12 mouse cellular contexts compared by ENCODE assay signal in the genomic region with DNA sequence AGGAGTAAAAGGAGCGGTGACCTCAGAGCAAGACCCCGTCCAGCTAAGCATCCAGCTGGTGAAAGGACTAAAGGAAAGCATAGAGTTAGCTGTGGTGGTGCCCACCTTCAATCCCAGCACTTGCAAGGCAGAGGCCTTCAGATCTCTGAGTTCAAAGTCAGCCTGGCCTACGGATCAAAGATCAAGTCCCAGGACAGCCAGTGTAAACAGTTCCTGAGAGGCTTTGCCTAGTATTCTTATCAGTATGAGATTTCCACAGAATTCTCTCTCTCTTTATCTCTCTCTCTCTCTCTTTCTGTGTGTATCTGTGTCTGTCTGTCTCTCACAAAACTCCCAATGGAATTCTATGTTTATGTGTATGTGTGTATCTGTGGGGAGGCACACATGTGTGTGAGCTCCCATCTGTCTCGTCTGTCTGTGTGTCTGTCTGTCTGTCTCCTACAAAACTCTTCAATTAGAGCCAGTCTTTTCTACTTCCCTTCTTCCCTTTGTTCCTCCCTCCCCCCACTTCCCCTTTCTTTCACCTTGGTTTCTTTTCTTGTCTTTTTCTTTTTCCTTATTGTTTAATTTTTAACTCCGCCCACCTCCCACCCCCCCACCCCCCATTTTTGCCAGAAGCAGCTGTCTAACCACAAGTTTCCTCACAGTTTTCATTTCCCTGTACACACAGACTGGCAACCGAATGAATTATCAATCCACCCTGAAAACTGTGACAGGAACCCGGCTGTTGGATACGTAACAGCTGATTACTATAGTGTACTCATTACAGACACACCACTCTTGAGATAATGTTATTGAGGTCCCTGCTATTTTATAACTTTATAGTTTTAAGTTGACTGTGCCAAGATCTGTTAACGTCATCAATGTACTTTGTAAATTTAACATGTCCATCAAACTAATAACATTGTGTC.
A peak's percentile ranks its signal among the peaks of the same experiment; 100 is the strongest.
DNase-seq lines count a peak whose midpoint lies in the region; ATAC-seq and TF ChIP-seq lines count a peak whose summit lies in the region.
"Had no signal": no experiment of that assay in that cellular context is flagged by ENCODE, and none has a peak within 500 bp of the region (broad histone marks: within the 10 kb centered on the region; RNA-seq: fewer than 3 reads in every experiment).

No protein-coding gene starts in this region.

- H3K4me2 ChIP-seq in heart, embryonic 11.5 days, result no peak overlapping the region
- peak overlapping the region; percentile 50 for H3K4me2 ChIP-seq in myocyte (ENCODE audit: low read depth)
- H3K4me2 ChIP-seq: midbrain, embryonic 15.5 days had no signal

- TF ChIP-seq POLR2A in myocyte (IDR thresholded peaks at IDR 0.05; ENCODE audit: insufficient read length, low read depth), result no peak

- H3ac ChIP-seq in myocyte (ENCODE audit: control insufficient read depth, insufficient read length), result no peak overlapping the region

- ATAC-seq in heart, embryonic 11.5 days (replicated peaks; ENCODE audit: insufficient number of reproducible peaks, low FRiP score, low TSS enrichment), result no peak
- peak; percentile 33 for ATAC-seq in CD4-positive, CD25-positive, alpha-beta regulatory T cell, adult 4 months
- ATAC-seq in hematopoietic stem cell, adult 5-6 weeks (replicated peaks in 1 of 2; ENCODE audit: insufficient read depth in 1 of 2, low FRiP score in 2 of 2, low TSS enrichment in 1 of 2, low read depth in 1 of 2, poor library complexity in 2 of 2, severe bottlenecking in 2 of 2), result peak; percentile 70 to 75; a peak in 3 of 4 replicates
- ATAC-seq: midbrain, embryonic 15.5 days had no signal

- no peak overlapping the region for H3K4me3 ChIP-seq in heart, embryonic 11.5 days (ENCODE audit: low read depth, low read length)
- H3K4me3 ChIP-seq in myocyte, result no peak overlapping the region
- H3K4me3 ChIP-seq: left cerebral cortex, adult 2 months; midbrain, embryonic 15.5 days had no signal

- no peak overlapping the region for H3K27ac ChIP-seq in heart, embryonic 11.5 days (ENCODE audit: low read depth, low read length)
- H3K27ac ChIP-seq: left cerebral cortex, adult 2 months; midbrain, embryonic 15.5 days had no signal

- H3K4me1 ChIP-seq in heart, embryonic 11.5 days (ENCODE audit: control insufficient read depth, insufficient read depth, low read length), result no peaks in the 10 kb centered on the region
- H3K4me1 ChIP-seq: midbrain, embryonic 15.5 days had no signal

- no peaks in the 10 kb centered on the region for H3K79me2 ChIP-seq in myocyte (ENCODE audit: control insufficient read depth, insufficient read depth)

- no peaks in the 10 kb centered on the region for H3K27me3 ChIP-seq in heart, embryonic 11.5 days (ENCODE audit: control insufficient read depth, insufficient read depth, low read length)
- H3K27me3 ChIP-seq in myocyte (ENCODE audit: control insufficient read depth, insufficient read depth, insufficient read length), result no peaks in the 10 kb centered on the region
- H3K27me3 ChIP-seq: midbrain, embryonic 15.5 days had no signal

- H3K36me3 ChIP-seq in heart, embryonic 11.5 days (ENCODE audit: control insufficient read depth, insufficient read depth, low read length), result no peaks in the 10 kb centered on the region
- no peaks in the 10 kb centered on the region for H3K36me3 ChIP-seq in myocyte (ENCODE audit: control insufficient read depth, insufficient read depth)
- H3K36me3 ChIP-seq: midbrain, embryonic 15.5 days had no signal

- 61% methylated on average over 9 of the region's 9 CpGs for WGBS in heart, embryonic 11.5 days (ENCODE audit: insufficient replicate concordance)

- H3K9ac ChIP-seq in heart, embryonic 11.5 days (ENCODE audit: low read depth, low read length), result no peak overlapping the region
- H3K9ac ChIP-seq: midbrain, embryonic 15.5 days had no signal

- DNase-seq in heart, adult 11 months, result peak; percentile 88
- no peak for DNase-seq in cerebellum, postnatal 14 days
- no peak for DNase-seq in layer of hippocampus, adult 9-11 months
- no peak for DNase-seq in adrenal gland, postnatal 25 days
- DNase-seq: cerebellum, adult 18-20 months; lung, adult 18-20 months had no signal

- H3K9me3 ChIP-seq in heart, embryonic 11.5 days (replicated peaks; ENCODE audit: control insufficient read depth, low read length), result no peaks in the 10 kb centered on the region
- H3K9me3 ChIP-seq: midbrain, embryonic 15.5 days had no signal

TF ChIP-seq in myocyte, 11 proteins besides CTCF, POLR2A, EP300 and RAD21:
- TF ChIP-seq REST (IDR thresholded peaks at IDR 0.05; ENCODE audit: insufficient read depth, insufficient read length) (no peak), TCF12 (IDR thresholded peaks at IDR 0.05; ENCODE audit: insufficient read depth, poor library complexity, severe bottlenecking) (no peak), CEBPB (IDR thresholded peaks at IDR 0.05; ENCODE audit: insufficient read depth, poor library complexity, severe bottlenecking) (no peak), E2F4 (IDR thresholded peaks at IDR 0.05; ENCODE audit: insufficient read depth) (no peak), USF1 (IDR thresholded peaks at IDR 0.05; ENCODE audit: low read depth) (no peak), MYOD1 (IDR thresholded peaks at IDR 0.05; ENCODE audit: control insufficient read depth in 1 of 3, insufficient read length in 2 of 3, low read depth in 2 of 3) (no peak), SRF (IDR thresholded peaks at IDR 0.05; ENCODE audit: control insufficient read depth, insufficient read length, low read depth) (no peak), POLR2AphosphoS2 (IDR thresholded peaks at IDR 0.05; ENCODE audit: insufficient read length, low read depth) (no peak), MAX (IDR thresholded peaks at IDR 0.05; ENCODE audit: low read depth) (no peak)
